Mouse (Mus musculus) bone marrow macrophage, adult 2 months (primary cell): ENCODE data around the gene Casc3. TPM values are rescaled to one million over a fixed set of nuclear protein-coding genes. Genes with fewer than 3 reads are reported as not detected.

Experiments
- H3K27ac ChIP-seq: 2 replicates; pipeline ENCODE4 v1.5.1; 2012; ENCODE audit warnings: low read depth, low read length; ENCODE audit not compliant: insufficient read depth
- H3K4me1 ChIP-seq: 2 replicates; pipeline ENCODE4 v1.6.1; 2012; ENCODE audit warnings: low read length; ENCODE audit not compliant: control insufficient read depth, insufficient read depth
- H3K4me3 ChIP-seq: 2 replicates; pipeline ENCODE4 v1.5.1; 2012; ENCODE audit warnings: mild to moderate bottlenecking, low read length, moderate library complexity; ENCODE audit not compliant: insufficient read depth
- CTCF ChIP-seq: IDR thresholded peaks from 2 replicates; pipeline ENCODE4 v1.5.1; 2012; ENCODE audit warnings: low read depth, mild to moderate bottlenecking, low read length, moderate library complexity
- POLR2A ChIP-seq: IDR thresholded peaks from 2 replicates; pipeline ENCODE4 v1.6.1; 2012; ENCODE audit warnings: mild to moderate bottlenecking, low read depth, low read length, borderline replicate concordance
- polyA plus RNA-seq: library from polyadenylated mRNA; stranded (reverse); fragments of >200 nt; gene quantifications from 2 replicates; pipeline ENCODE4 v1.2.4, GENCODE M21; 2012; ENCODE audit not compliant: missing spikeins, insufficient read depth, insufficient read length

The Casc3 gene
- polyA plus RNA-seq, 1 experiment = 40.1 TPM

DNA sequence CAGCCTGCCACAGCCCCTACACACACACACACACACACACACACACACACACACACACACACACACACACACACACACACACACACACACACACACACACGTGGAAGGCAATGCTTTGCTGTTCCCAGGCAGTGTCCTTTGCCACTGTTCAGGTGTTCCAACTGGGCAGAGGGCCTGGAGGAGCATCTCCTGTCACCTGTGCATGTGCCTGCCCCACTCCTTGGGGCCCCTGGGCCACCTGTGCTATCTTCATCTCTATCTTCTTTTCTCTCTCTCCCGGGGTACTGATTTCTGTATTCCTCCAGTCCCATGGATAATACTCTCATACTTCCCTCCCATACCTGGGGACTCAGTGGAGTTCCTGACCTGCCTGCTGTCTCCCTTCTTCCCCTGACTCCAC is 38.4 kb upstream of the Casc3 start:
- no peak overlapping the region for H3K4me3 ChIP-seq
- no peaks in the 10 kb centered on the region for H3K4me1 ChIP-seq
- TF ChIP-seq POLR2A = no peak
- H3K27ac ChIP-seq = no peak overlapping the region

DNA sequence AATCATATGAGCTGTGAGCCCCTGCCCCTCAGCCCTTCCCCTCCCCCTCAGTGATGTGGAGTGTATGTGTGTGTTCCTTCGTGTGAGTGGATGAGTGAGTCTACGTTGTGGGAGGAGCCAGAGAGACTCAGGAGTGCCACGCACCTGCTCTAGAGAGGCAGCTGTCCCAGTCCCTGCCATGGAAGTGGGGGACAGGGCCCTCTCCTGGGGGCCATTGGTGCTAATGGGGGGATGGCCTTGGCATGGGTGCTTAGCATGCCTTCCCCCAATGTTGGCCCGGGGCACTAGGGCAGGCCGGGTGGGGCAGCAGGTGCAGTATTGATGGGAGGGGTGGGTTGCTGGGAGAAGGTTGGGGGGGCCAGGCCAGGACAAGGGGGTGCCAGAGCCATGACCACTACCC is 37.9 kb upstream of the Casc3 start:
- no peaks in the 10 kb centered on the region for H3K4me1 ChIP-seq
- TF ChIP-seq POLR2A (no peak), CTCF (no peak)
- H3K27ac ChIP-seq = no peak overlapping the region
- H3K4me3 ChIP-seq = no peak overlapping the region

DNA sequence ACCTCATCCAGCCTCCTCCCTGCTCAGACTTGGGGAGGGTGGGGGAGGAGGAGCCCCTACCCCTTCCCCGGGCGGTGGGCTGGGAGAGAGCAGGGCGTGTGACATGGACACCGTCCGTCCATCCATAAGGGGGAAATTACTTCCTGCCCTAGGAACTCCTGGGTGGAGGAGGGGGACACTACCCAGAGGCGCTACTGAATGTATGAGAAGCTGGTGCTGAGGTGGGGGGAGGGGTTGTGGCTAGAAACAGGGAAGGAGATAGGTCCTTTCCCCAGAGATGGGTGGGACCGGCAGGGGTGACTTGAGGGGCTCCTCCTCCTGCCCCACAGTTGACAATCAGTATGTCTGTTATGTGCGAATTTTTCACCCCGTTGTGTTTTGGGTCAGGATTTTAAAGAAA is 37.4 kb upstream of the Casc3 start:
- no peak for TF ChIP-seq POLR2A
- TF ChIP-seq CTCF = no peak
- H3K4me1 ChIP-seq = peaks cover 3% of the 10 kb centered on the region; the same call in 1 of the 2 replicates
- H3K4me3 ChIP-seq = no peak overlapping the region
- no peak overlapping the region for H3K27ac ChIP-seq

GRCm38 (mm10) chr11:98767713-98768112 is 37.0 kb upstream of the Casc3 start:
- H3K4me3 ChIP-seq = no peak overlapping the region
- no peak overlapping the region for H3K27ac ChIP-seq
- TF ChIP-seq CTCF (no peak), POLR2A (no peak)
- H3K4me1 ChIP-seq = peaks cover 7% of the 10 kb centered on the region

GRCm38 (mm10) chr11:98768127-98769006 is 36.3 kb upstream of the Casc3 start:
- no peak overlapping the region for H3K27ac ChIP-seq
- TF ChIP-seq POLR2A (no peak), CTCF (no peak)
- no peak overlapping the region for H3K4me3 ChIP-seq
- peaks cover 14% of the 10 kb centered on the region for H3K4me1 ChIP-seq

- Histone ChIP-seq H3K27ac (no peak overlapping the region), H3K4me3 (no peak overlapping the region), H3K4me1 (peaks cover 14% of the 10 kb centered on the region)
- TF ChIP-seq CTCF (no peak), POLR2A (no peak)
These were observed 35.4 kb upstream of the Casc3 start for GRCm38 (mm10) chr11:98769007-98769954.

DNA sequence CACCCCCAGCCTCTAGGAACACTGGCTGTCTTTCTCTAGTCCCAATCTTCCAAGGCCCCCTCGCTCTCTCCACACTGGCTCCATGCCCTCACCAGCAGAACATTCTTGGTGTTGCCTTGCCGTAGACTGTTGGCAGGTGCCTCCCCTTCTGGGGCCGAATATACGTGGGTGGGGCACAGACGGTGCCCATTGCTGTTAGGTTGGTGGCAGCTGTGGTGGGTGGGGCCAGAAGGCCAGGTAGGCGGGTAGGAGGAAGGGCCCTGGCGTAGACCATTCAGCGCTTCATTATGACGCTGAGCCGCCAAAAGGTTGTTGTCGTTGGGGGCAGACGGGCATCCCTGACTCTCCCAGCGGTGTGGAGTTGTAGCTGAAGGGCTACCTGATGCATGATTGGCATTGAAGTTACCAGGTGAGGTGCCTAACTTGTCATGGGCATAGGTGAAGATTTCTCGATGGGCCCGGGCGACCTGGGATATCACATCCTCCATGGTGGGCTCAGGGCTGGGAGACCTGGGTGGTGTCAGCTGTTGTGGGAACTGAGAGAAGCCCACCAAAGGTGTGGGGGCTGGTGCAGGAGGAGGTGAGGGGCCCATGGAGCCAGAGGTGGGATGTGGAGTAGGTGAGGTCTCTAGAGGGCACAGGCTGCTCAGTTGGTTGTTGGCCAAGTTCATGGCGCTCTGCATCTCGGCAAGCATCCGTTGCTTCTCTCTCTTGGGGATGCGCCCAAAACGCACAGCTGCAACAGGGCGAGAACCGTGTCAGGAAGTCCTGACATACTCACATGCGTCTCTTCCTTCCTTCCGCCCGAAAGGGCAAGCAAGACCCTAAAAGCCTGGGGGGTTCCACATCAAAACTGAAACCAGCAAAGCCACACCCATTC is 34.4 kb upstream of the Casc3 start:
- Histone ChIP-seq H3K4me1 (peaks cover 14% of the 10 kb centered on the region), H3K4me3 (no peak overlapping the region)

GRCm38 (mm10) chr11:98771131-98771530 is 33.6 kb upstream of the Casc3 start:
- no peak overlapping the region for H3K27ac ChIP-seq
- H3K4me3 ChIP-seq = no peak overlapping the region
- peaks cover 15% of the 10 kb centered on the region for H3K4me1 ChIP-seq
- no peak for TF ChIP-seq CTCF
- TF ChIP-seq POLR2A = no peak

More for the DNA sequence above, 34.4 kb upstream of the Casc3 start:
- no peak for TF ChIP-seq POLR2A
- TF ChIP-seq CTCF = no peak
- H3K27ac ChIP-seq = no peak overlapping the region
